Mouse (Mus musculus) CH12.LX (cell line): ENCODE data around the gene Hcrtr1. TPM values are rescaled to one million over a fixed set of nuclear protein-coding genes. Genes with fewer than 3 reads are reported as not detected.

Source experiments
- DNase-seq: peaks from one replicate; pipeline ENCODE4 v3.0.0-alpha.2; 2013; ENCODE audit errors: extremely low read depth
- H3K27ac ChIP-seq: 2 replicates; pipeline ENCODE4 v1.5.1; 2012; ENCODE audit warnings: low read depth, mild to moderate bottlenecking, control low read depth, moderate library complexity; ENCODE audit not compliant: insufficient read depth
- H3K27me3 ChIP-seq: replicated peaks from 2 replicates; pipeline ENCODE3; 2012; ENCODE audit warnings: inconsistent platforms
- H3K36me3 ChIP-seq, 2 experiments: replicated peaks in 1 of 2; 2 replicates each; pipeline versions ENCODE3 to v1.6.1; 2012; ENCODE audit warnings: inconsistent platforms in 1 of 2, low read length in 1 of 2, mild to moderate bottlenecking in 1 of 2, mixed read lengths in 1 of 2, moderate library complexity in 1 of 2; ENCODE audit not compliant: control insufficient read depth in 1 of 2, insufficient read depth in 1 of 2
- H3K4me1 ChIP-seq, 2 experiments: 2 replicates each; pipeline ENCODE4 v1.6.1; 2012; ENCODE audit warnings: inconsistent platforms in 1 of 2, moderate library complexity in 1 of 2; ENCODE audit not compliant: insufficient read depth in 2 of 2, control insufficient read depth in 1 of 2
- H3K4me2 ChIP-seq: 2 replicates; pipeline ENCODE4 v1.6.1; 2012; ENCODE audit warnings: low read depth, mild to moderate bottlenecking, control low read depth; ENCODE audit not compliant: poor library complexity, insufficient read depth, severe bottlenecking
- H3K4me3 ChIP-seq, 3 experiments: fragments of 150-350 bp in 1 of 3; sonication (generic) in 1 of 3; replicated peaks in 1 of 3; 2 replicates each; pipeline versions ENCODE3 to v1.5.1; 2011 to 2012; ENCODE audit warnings: low read depth in 2 of 3, low read length in 2 of 3, mild to moderate bottlenecking in 2 of 3, moderate library complexity in 2 of 3, control low read depth in 1 of 3, improper control_type of control experiment in 1 of 3, inconsistent platforms in 1 of 3, mixed read lengths in 1 of 3; ENCODE audit not compliant: poor library complexity in 1 of 3
- H3K79me2 ChIP-seq: replicated peaks from 2 replicates; pipeline ENCODE4 v1.6.1; 2012; ENCODE audit warnings: mild to moderate bottlenecking, moderate library complexity; ENCODE audit not compliant: control insufficient read depth, poor library complexity, insufficient read depth, severe bottlenecking; ENCODE audit errors: extremely low read depth
- H3K9ac ChIP-seq: 2 replicates; pipeline ENCODE4 v1.6.1; 2012; ENCODE audit warnings: low read depth, mild to moderate bottlenecking, control low read depth, moderate library complexity; ENCODE audit not compliant: insufficient read depth
- H3K9me3 ChIP-seq: replicated peaks from 2 replicates; pipeline ENCODE3; 2012; ENCODE audit warnings: low read length, inconsistent platforms, mixed read lengths
- BHLHE40 ChIP-seq: IDR thresholded peaks from 2 replicates; pipeline ENCODE4 v1.6.1; 2011; ENCODE audit warnings: mild to moderate bottlenecking, low read depth, low read length, improper control_type of control experiment
- CHD1 ChIP-seq: IDR thresholded peaks from 2 replicates; pipeline ENCODE4 v1.6.1; 2012; ENCODE audit warnings: low read depth, low read length, improper control_type of control experiment, inconsistent platforms
- E2F4 ChIP-seq: IDR thresholded peaks from 2 replicates; pipeline ENCODE4 v1.6.1; 2011; ENCODE audit warnings: low read depth, low read length, improper control_type of control experiment; ENCODE audit not compliant: insufficient replicate concordance
- ELF1 ChIP-seq: IDR thresholded peaks from 2 replicates; pipeline ENCODE4 v1.6.1; 2014; ENCODE audit warnings: low read depth, mild to moderate bottlenecking, inconsistent platforms, low read length, improper control_type of control experiment
- IRF4 ChIP-seq: IDR thresholded peaks from 2 replicates; pipeline ENCODE4 v1.6.1; 2014; ENCODE audit warnings: low read depth, mild to moderate bottlenecking, inconsistent platforms, low read length, improper control_type of control experiment
- JUN ChIP-seq: IDR thresholded peaks from 2 replicates; pipeline ENCODE4 v1.6.1; 2011; ENCODE audit warnings: low read depth, mild to moderate bottlenecking, low read length, improper control_type of control experiment, moderate library complexity; ENCODE audit not compliant: insufficient read depth
- JUND ChIP-seq: conservative IDR thresholded peaks from 2 replicates; pipeline ENCODE4 v1.6.1; 2011; ENCODE audit warnings: low read depth, low read length, improper control_type of control experiment
- KAT2A ChIP-seq: IDR thresholded peaks from 2 replicates; pipeline ENCODE4 v1.6.1; 2012; ENCODE audit warnings: low read length, improper control_type of control experiment, inconsistent platforms; ENCODE audit not compliant: insufficient replicate concordance
- MAFK ChIP-seq: IDR thresholded peaks from 2 replicates; pipeline ENCODE4 v1.6.1; 2011; ENCODE audit warnings: low read length, improper control_type of control experiment; ENCODE audit not compliant: insufficient replicate concordance
- MAX ChIP-seq: IDR thresholded peaks from 2 replicates; pipeline ENCODE4 v1.6.1; 2011; ENCODE audit warnings: low read length, improper control_type of control experiment
- NELFE ChIP-seq: IDR thresholded peaks from 2 replicates; pipeline ENCODE4 v1.6.1; 2011; ENCODE audit warnings: low read depth, low read length, improper control_type of control experiment
- RAD21 ChIP-seq: IDR thresholded peaks from 2 replicates; pipeline ENCODE4 v1.6.1; 2011; ENCODE audit warnings: low read depth, mild to moderate bottlenecking, low read length, improper control_type of control experiment, moderate library complexity
- RCOR1 ChIP-seq: conservative IDR thresholded peaks from 2 replicates; pipeline ENCODE4 v1.6.1; 2012; ENCODE audit warnings: low read depth, mild to moderate bottlenecking, inconsistent platforms, low read length, improper control_type of control experiment
- SIN3A ChIP-seq: IDR thresholded peaks from 2 replicates; pipeline ENCODE4 v1.6.1; 2012; ENCODE audit warnings: low read length, improper control_type of control experiment, inconsistent platforms
- UBTF ChIP-seq: IDR thresholded peaks from 2 replicates; pipeline ENCODE4 v1.6.1; 2012; ENCODE audit warnings: low read depth, mild to moderate bottlenecking, inconsistent platforms, low read length, improper control_type of control experiment, moderate library complexity
- USF1 ChIP-seq: IDR thresholded peaks from 2 replicates; pipeline ENCODE4 v1.6.1; 2014; ENCODE audit warnings: low read depth, mild to moderate bottlenecking, inconsistent platforms, low read length, improper control_type of control experiment
- USF2 ChIP-seq: conservative IDR thresholded peaks from 2 replicates; pipeline ENCODE4 v1.6.1; 2011; ENCODE audit warnings: low read depth, low read length, improper control_type of control experiment
- ZNF384 ChIP-seq: IDR thresholded peaks from 2 replicates; pipeline ENCODE4 v1.6.1; 2012; ENCODE audit warnings: low read depth, low read length, improper control_type of control experiment, inconsistent platforms
- dilution Hi-C: fragments of 300-500 bp; cut with MboI; formaldehyde crosslinking; loops from 2 replicates; pipeline ENCODE4 v1.14.3; 2020; ENCODE audit warnings: low sequenced_read_pairs; ENCODE audit not compliant: extremely low pct_unique_long_range_greater_than_20kb, extremely low pct_ligation_motif_present
- in situ Hi-C: fragments of 300-500 bp; cut with MboI; formaldehyde crosslinking; loops from 3 replicates; pipeline ENCODE4 v1.14.3; 2019; ENCODE audit warnings: low sequenced_read_pairs, low pct_ligation_motif_present, low pct_unique_long_range_greater_than_20kb, mixed read lengths
- polyA plus RNA-seq: library from polyadenylated mRNA; unstranded; fragments of >175 nt; gene quantifications from 2 replicates; pipeline ENCODE4 v1.2.1, GENCODE M21; 2012; ENCODE audit warnings: low read depth; ENCODE audit not compliant: insufficient read length
- total RNA-seq, 2 experiments: library from RNA; depleted of rRNA; stranded (reverse); fragments of 300-350 nt in 1 of 2; fragments of >200 nt in 1 of 2; gene quantifications; 2 replicates each; pipeline ENCODE4 v1.2.3; 2012 to 2014

Hcrtr1 gene
- total and polyA plus RNA-seq, 3 experiments: not detected

GRCm38 (mm10) chr4:130125935-130126334 is 13.2 kb downstream of the Hcrtr1 start:
- TF ChIP-seq MAFK: no peak
- no peak for TF ChIP-seq BHLHE40
- TF ChIP-seq NELFE: no peak
- TF ChIP-seq USF2: no peak
- no peak for TF ChIP-seq ZNF384
- no peak for TF ChIP-seq USF1
- H3K4me1 ChIP-seq: no peaks in the 10 kb centered on the region
- H3K4me2 ChIP-seq: no peak overlapping the region
- no peak overlapping the region for H3K9ac ChIP-seq
- peaks cover 59 to 75% of the 10 kb centered on the region in 2 experiments for H3K36me3 ChIP-seq
- in situ Hi-C loops: no loop called here
- no peak overlapping the region for H3K27ac ChIP-seq
- H3K9me3 ChIP-seq: no peaks in the 10 kb centered on the region
- no peak for DNase-seq
- dilution Hi-C loops: no loop called here
- no peaks in the 10 kb centered on the region for H3K27me3 ChIP-seq
- no peaks in the 10 kb centered on the region for H3K79me2 ChIP-seq
- no peak overlapping the region for H3K4me3 ChIP-seq

GRCm38 (mm10) chr4:130125164-130125563 is 14.0 kb downstream of the Hcrtr1 start:
- Histone ChIP-seq H3K9ac (no peak overlapping the region), H3K9me3 (no peaks in the 10 kb centered on the region), H3K27me3 (no peaks in the 10 kb centered on the region), H3K36me3 (peaks cover 59 to 82% of the 10 kb centered on the region in 2 experiments), H3K4me3 (no peak overlapping the region), H3K27ac (no peak overlapping the region), H3K4me2 (no peak overlapping the region), H3K79me2 (no peaks in the 10 kb centered on the region), H3K4me1 (no peaks in the 10 kb centered on the region)
- no peak for TF ChIP-seq MAFK
- TF ChIP-seq MAX: no peak
- TF ChIP-seq CHD1: no peak
- TF ChIP-seq IRF4: no peak
- no peak for TF ChIP-seq USF2
- no peak for TF ChIP-seq UBTF
- no peak for TF ChIP-seq USF1
- TF ChIP-seq SIN3A: no peak
- TF ChIP-seq BHLHE40: no peak
- TF ChIP-seq RAD21: no peak
- TF ChIP-seq KAT2A: no peak
- TF ChIP-seq ELF1: no peak
- TF ChIP-seq RCOR1: no peak
- TF ChIP-seq JUN: no peak
- TF ChIP-seq E2F4: no peak
- no peak for TF ChIP-seq JUND
- in situ Hi-C loops: no loop called here
- DNase-seq: no peak
- dilution Hi-C loops: no loop called here
